Mouse (Mus musculus) limb, embryonic 15.5 days (tissue): ENCODE results near the gene Eya3. TPM values are rescaled to one million over a fixed set of nuclear protein-coding genes. Genes with fewer than 3 reads are reported as not detected.
"Not testable (repeated sequence)": the region's sequence is repeated elsewhere in the genome, so short reads cannot be mapped to it uniquely, and the experiment has no call there.

Source experiments
- ATAC-seq: fragments of 200-750 bp; cut with Nextera tagmentation; 2 replicates; pipeline ENCODE4 v1.8.0; 2017; ENCODE audit warnings: low read depth, moderate TSS enrichment; ENCODE audit not compliant: insufficient number of reproducible peaks, low FRiP score, low TSS enrichment
- H3K27ac ChIP-seq: fragments of 300-500 bp; sonication (generic); 2 replicates; pipeline ENCODE4 v1.5.1; 2015; ENCODE audit warnings: moderate library complexity, mild to moderate bottlenecking, inconsistent platforms
- H3K27me3 ChIP-seq: fragments of 300-500 bp; sonication (generic); 2 replicates; pipeline ENCODE4 v1.6.1; 2015; ENCODE audit warnings: inconsistent platforms
- H3K36me3 ChIP-seq: fragments of 300-500 bp; sonication (generic); 2 replicates; pipeline ENCODE4 v1.6.1; 2015; ENCODE audit warnings: inconsistent platforms
- H3K4me1 ChIP-seq: fragments of 300-500 bp; sonication (generic); 2 replicates; pipeline ENCODE4 v1.6.1; 2015; ENCODE audit warnings: inconsistent platforms
- H3K4me2 ChIP-seq: fragments of 300-500 bp; sonication (generic); 2 replicates; pipeline ENCODE4 v1.6.1; 2015; ENCODE audit warnings: mild to moderate bottlenecking, inconsistent platforms
- H3K4me3 ChIP-seq: fragments of 300-500 bp; sonication (generic); 2 replicates; pipeline ENCODE4 v1.5.1; 2015; ENCODE audit warnings: mild to moderate bottlenecking, inconsistent platforms
- H3K9ac ChIP-seq: fragments of 300-500 bp; sonication (generic); 2 replicates; pipeline ENCODE4 v1.6.1; 2015; ENCODE audit warnings: inconsistent platforms
- H3K9me3 ChIP-seq: fragments of 300-500 bp; sonication (generic); 2 replicates; pipeline ENCODE4 v1.6.1; 2016; ENCODE audit warnings: inconsistent platforms
- WGBS: fragments of 180-500 bp; shearing (Covaris S2); methylation state at CpG from one replicate; pipeline ENCODE4 v1.1.7; 2015; 5-methylcytosine and 5-hydroxymethylcytosine counted together
- polyA plus RNA-seq: library from polyadenylated mRNA; unstranded; fragments of >200 nt; fragmentation: Nextera tagmentation; extraction: Ambion mirVana; gene quantifications from 2 replicates; pipeline ENCODE4 v1.2.1, GENCODE M21; 2015

Eya3 gene
- polyA plus RNA-seq, 1 experiment from 2014 or later: 25.2 TPM

- Histone ChIP-seq H3K4me2 (no peak overlapping the region), H3K27me3 (no peaks in the 10 kb centered on the region), H3K4me1 (peaks cover 15% of the 10 kb centered on the region; the same call in 1 of the 2 replicates), H3K36me3 (peaks cover 25% of the 10 kb centered on the region), H3K27ac (no peak overlapping the region), H3K9ac (no peak overlapping the region), H3K9me3 (no peaks in the 10 kb centered on the region), H3K4me3 (no peak overlapping the region)
- WGBS: 87% methylated on average over 8 of the region's 8 CpGs
- ATAC-seq: no peak
These were observed 89.4 kb downstream of the Eya3 start for GRCm38 (mm10) chr4:132728233-132728632.

GRCm38 (mm10) chr4:132731616-132732015, 92.8 kb downstream of the Eya3 start:
- Histone ChIP-seq H3K27me3 (no peaks in the 10 kb centered on the region), H3K36me3 (peaks cover 13% of the 10 kb centered on the region), H3K27ac (no peak overlapping the region), H3K9me3 (no peaks in the 10 kb centered on the region), H3K9ac (peak overlapping the region; percentile 41; the same call in 1 of the 2 replicates), H3K4me1 (peaks cover 13% of the 10 kb centered on the region; the same call in 1 of the 2 replicates), H3K4me2 (peak overlapping the region; percentile 81), H3K4me3 (peak overlapping the region; percentile 63)
- no peak for ATAC-seq
- 49% methylated on average over 12 of the region's 12 CpGs for WGBS

DNA sequence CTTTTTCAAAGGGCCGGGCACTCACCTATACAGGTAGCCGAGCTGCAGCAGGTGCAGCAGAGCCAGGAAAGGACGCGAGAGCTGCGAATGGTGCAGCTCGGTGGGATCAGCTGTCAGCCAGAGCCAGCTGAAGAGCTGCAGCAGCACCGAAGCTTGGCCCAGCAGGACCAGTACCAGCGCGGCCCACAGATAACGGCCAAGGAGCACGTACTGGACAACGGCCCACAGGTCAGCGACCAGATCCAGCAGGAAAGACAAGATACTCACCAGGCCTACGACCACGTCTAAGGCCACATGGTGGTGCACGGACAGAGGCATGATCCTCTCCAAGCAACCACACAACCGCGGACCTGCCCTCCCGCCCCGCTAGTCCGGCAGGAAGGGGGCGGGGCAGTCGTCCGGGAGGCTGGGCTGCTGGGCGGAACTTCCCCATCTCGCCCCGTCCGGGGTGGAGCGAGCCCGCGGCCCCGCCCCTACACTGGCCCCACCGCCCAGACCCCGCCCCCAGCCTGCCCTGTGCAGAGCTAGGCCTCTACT, 93.4 kb downstream of the Eya3 start, which contains the start of gene Xkr8:
Xkr8 (minus strand) TSS at position 399 of the 537 bp plus-strand sequence.
- peak; percentile 93 for ATAC-seq
- H3K27ac ChIP-seq: no peak within 1 kb of the TSS
- H3K4me1 ChIP-seq: peaks cover 13% of the 10 kb centered on the region; the same call in 1 of the 2 replicates

GRCm38 (mm10) chr4:132733071-132733770, 94.4 kb downstream of the Eya3 start:
- WGBS: 91% methylated on average over 25 of the region's 25 CpGs

More for the DNA sequence above, 93.4 kb downstream of the Eya3 start, which contains the start of gene Xkr8:
- Histone ChIP-seq H3K4me2 (peak within 1 kb of the TSS; percentile 81), H3K9ac (peak within 1 kb of the TSS; percentile 41), H3K9me3 (no peaks in the 10 kb centered on the region), H3K27me3 (no peaks in the 10 kb centered on the region), H3K4me3 (peak within 1 kb of the TSS; percentile 63), H3K36me3 (peaks cover 10% of the 10 kb centered on the region)
- 2% methylated on average over 33 of the region's 34 CpGs for WGBS

DNA sequence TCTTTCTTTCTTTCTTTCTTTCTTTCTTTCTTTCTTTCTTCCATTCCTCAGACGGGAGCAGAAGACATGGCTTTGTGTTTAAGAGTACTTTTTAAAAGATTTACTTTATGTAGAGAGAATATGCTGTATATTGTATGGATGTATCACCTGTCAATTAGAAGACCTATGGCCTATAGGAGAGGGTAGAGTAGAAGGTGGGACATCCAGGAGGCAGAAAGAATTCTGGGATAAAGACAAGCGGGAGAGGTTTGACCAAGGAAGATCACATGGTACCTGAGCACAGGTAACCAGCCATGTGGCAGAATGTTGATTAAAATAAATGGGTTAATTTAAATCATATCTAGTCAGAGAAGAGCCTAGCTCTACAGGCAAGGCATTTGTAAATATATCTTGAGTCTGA, 96.0 kb downstream of the Eya3 start:
- no peaks in the 10 kb centered on the region for H3K36me3 ChIP-seq
- no peak overlapping the region for H3K4me2 ChIP-seq
- H3K9me3 ChIP-seq: no peaks in the 10 kb centered on the region
- no peak overlapping the region for H3K9ac ChIP-seq
- H3K27ac ChIP-seq: no peak overlapping the region
- ATAC-seq: no peak
- no peak overlapping the region for H3K4me3 ChIP-seq
- no peaks in the 10 kb centered on the region for H3K27me3 ChIP-seq
- H3K4me1 ChIP-seq: peaks cover 13% of the 10 kb centered on the region; the same call in 1 of the 2 replicates
- WGBS: 87% methylated on average over 2 of the region's 2 CpGs

More at GRCm38 (mm10) chr4:132733071-132733770, 94.4 kb downstream of the Eya3 start:
- Histone ChIP-seq H3K27me3 (no peaks in the 10 kb centered on the region), H3K9ac (no peak overlapping the region), H3K9me3 (no peaks in the 10 kb centered on the region), H3K4me1 (peaks cover 13% of the 10 kb centered on the region; the same call in 1 of the 2 replicates), H3K4me3 (no peak overlapping the region), H3K27ac (no peak overlapping the region), H3K36me3 (peaks cover under 1% of the 10 kb centered on the region; the same call in 1 of the 2 replicates), H3K4me2 (no peak overlapping the region)
- ATAC-seq: no peak

- no peak for ATAC-seq
- Histone ChIP-seq H3K4me2 (no peak overlapping the region), H3K9ac (no peak overlapping the region), H3K4me1 (peaks cover 13% of the 10 kb centered on the region; the same call in 1 of the 2 replicates), H3K36me3 (no peaks in the 10 kb centered on the region), H3K4me3 (no peak overlapping the region), H3K9me3 (no peaks in the 10 kb centered on the region), H3K27ac (no peak overlapping the region), H3K27me3 (no peaks in the 10 kb centered on the region)
- WGBS: 70% methylated on average over 2 of the region's 2 CpGs
These were observed 96.6 kb downstream of the Eya3 start for GRCm38 (mm10) chr4:132735389-132735788.

DNA sequence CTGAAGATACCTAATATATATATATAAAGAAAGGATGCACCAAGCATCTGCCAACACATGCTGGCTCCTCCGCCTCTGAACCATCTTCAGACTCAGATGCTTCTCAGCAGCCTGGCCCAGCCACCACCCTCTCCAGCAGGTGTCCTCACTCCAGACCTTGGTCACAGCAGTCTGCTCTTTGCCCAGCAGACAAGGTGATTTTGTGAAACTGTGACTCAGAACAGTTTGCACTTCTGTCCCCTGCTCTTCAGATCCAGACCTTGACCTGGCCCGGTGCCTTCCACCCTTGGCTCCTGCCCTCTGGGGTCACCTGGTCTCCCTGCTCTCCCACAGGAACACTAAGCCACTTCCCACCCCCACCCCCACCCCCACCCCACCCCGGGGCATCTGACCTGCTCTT, 97.1 kb downstream of the Eya3 start:
- ATAC-seq: no peak
- H3K9ac ChIP-seq: no peak overlapping the region
- no peaks in the 10 kb centered on the region for H3K27me3 ChIP-seq
- H3K4me3 ChIP-seq: no peak overlapping the region
- no peaks in the 10 kb centered on the region for H3K9me3 ChIP-seq
- no peaks in the 10 kb centered on the region for H3K36me3 ChIP-seq
- no peak overlapping the region for H3K27ac ChIP-seq
- peaks cover 13% of the 10 kb centered on the region; the same call in 1 of the 2 replicates for H3K4me1 ChIP-seq
- 50% methylated on average over 3 of the region's 3 CpGs for WGBS
- no peak overlapping the region for H3K4me2 ChIP-seq

- not testable (repeated sequence) for H3K4me2 ChIP-seq, ATAC-seq, H3K27ac ChIP-seq, H3K4me1 ChIP-seq, H3K36me3 ChIP-seq, H3K9me3 ChIP-seq, H3K4me3 ChIP-seq, H3K27me3 ChIP-seq, H3K9ac ChIP-seq
- WGBS: 90% methylated on average over 9 of the region's 9 CpGs
These were observed 98.4 kb downstream of the Eya3 start for GRCm38 (mm10) chr4:132737154-132737553.

DNA sequence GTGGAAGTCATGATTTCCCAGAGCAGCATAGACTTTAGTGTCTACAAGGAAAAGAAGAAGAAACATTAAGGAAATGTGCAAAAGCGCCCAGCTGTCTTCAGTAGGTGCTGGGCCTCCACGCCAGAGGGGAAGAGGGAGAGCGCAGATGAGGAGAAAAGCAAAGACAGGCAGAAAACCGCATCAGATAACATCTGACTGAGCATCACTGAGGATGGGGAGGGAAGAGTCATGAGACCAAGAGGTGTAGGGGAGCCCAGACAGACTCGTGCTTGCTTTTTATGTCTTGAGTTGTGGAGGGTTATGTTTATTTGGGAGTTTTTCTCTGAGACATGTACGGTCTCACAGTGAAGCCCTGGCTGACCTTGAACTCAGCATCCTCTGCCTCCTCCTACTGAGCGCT, 102.7 kb downstream of the Eya3 start:
- WGBS: 88% methylated on average over 7 of the region's 7 CpGs
- no peaks in the 10 kb centered on the region for H3K36me3 ChIP-seq
- H3K27ac ChIP-seq: no peak overlapping the region
- no peak overlapping the region for H3K9ac ChIP-seq
- no peaks in the 10 kb centered on the region for H3K4me1 ChIP-seq
- H3K4me3 ChIP-seq: no peak overlapping the region
- no peak for ATAC-seq
- no peaks in the 10 kb centered on the region for H3K9me3 ChIP-seq
- no peak overlapping the region for H3K4me2 ChIP-seq
- no peaks in the 10 kb centered on the region for H3K27me3 ChIP-seq

DNA sequence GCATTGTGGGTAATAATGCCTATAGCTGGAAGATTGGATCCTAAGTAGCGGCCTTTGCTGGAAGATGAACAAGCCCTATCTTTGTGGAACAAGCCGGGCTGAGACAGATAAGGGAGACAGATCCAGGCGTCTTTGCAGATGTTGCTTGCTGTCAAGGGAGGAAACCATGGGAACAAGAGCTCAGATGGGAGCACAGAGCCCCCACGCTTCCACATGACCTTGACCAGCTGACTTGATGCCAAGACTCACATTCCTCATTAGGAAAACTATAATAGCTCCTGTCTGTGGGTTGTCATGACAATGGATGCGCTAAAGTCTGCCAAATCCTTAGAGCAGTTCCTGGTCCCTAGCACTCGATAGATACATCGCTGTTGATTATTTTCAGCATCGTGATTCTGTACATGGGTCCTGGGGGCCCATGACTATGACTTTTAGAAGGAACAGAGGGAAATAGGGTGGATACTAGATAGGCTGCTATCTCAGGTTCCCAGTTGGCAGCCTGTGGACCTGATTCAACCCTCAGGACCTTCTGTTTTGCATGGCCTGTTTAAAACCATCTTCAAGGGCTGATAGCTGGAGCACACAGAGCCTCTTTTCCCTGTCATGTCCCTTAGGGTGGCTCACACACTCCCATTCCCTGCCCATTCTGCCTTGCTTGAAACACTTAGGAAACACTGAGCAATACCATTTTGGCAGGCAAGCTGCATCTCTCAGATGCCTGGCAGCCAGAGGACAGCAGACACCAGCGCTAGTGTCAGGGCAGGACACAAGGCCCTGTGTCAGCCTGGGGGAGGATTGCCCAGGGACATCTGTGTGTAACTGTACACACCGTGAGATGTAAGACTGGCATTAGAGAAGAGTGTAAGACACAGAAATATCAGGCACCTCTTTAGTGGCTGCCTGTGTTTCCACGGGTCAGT, 105.5 kb downstream of the Eya3 start:
- WGBS: 81% methylated on average over 11 of the region's 11 CpGs
- H3K4me1 ChIP-seq: no peaks in the 10 kb centered on the region
- no peaks in the 10 kb centered on the region for H3K27me3 ChIP-seq
- no peak overlapping the region for H3K27ac ChIP-seq
- no peak overlapping the region for H3K9ac ChIP-seq
- ATAC-seq: no peak
- no peak overlapping the region for H3K4me3 ChIP-seq
- H3K9me3 ChIP-seq: no peaks in the 10 kb centered on the region
- no peak overlapping the region for H3K4me2 ChIP-seq
- no peaks in the 10 kb centered on the region for H3K36me3 ChIP-seq

DNA sequence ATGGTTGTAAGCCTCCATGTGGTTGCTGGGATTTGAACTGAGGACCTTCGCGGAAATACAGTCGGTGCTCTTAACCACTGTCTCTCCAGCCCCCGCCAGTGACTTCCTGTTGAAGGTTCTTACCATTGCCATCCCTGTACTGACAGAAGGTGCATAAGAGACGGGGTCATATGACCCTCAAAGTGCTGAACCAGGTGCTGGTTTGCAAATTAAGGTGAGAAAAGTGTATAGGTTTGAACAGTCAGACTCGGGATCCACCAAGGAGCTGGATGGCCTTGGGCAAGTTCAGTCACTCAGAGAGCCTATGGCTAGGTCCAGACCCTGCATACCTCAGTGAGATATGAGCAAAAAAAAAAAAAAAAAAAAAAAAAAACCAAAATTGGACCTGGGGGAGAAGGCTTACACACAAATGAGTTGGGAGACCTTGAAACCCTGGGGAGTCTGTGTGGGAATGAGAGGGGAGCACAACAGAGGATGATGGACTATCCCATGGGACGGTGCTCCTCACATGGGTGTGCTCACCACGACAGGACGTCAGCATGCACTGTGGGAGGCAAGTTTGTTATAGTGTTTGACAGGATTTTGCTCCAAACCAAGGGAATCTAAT, 108.2 kb downstream of the Eya3 start:
- 81% methylated on average over 9 of the region's 9 CpGs for WGBS
- Histone ChIP-seq H3K27ac (peak overlapping the region; percentile 33; the same call in 1 of the 2 replicates), H3K4me2 (no peak overlapping the region), H3K36me3 (no peaks in the 10 kb centered on the region), H3K9me3 (no peaks in the 10 kb centered on the region), H3K27me3 (no peaks in the 10 kb centered on the region), H3K9ac (no peak overlapping the region), H3K4me1 (no peaks in the 10 kb centered on the region), H3K4me3 (no peak overlapping the region)
- ATAC-seq: no peak
